Mouse (Mus musculus): ENCODE results near the gene Gm21915. TPM values are rescaled to one million over a fixed set of nuclear protein-coding genes. Genes with fewer than 3 reads are reported as not detected.
A peak's percentile ranks its signal among the peaks of the same experiment; 100 is the strongest.

Gm21915 gene
- polyA plus RNA-seq, 1 experiment = not detected

- H3K4me3 ChIP-seq (ENCODE audit: extremely low read depth, insufficient read depth, insufficient read length) = no peak overlapping the region
- no peaks in the 10 kb centered on the region for H3K36me3 ChIP-seq (ENCODE audit: control insufficient read depth, insufficient read depth, low read length)
- TF ChIP-seq CTCF (IDR thresholded peaks at IDR 0.05; ENCODE audit: extremely low read depth, insufficient read depth, insufficient read length, insufficient replicate concordance) (no peak), POLR2A (IDR thresholded peaks at IDR 0.05; ENCODE audit: low read depth, low read length) (no peak)
- no peaks in the 10 kb centered on the region for H3K27me3 ChIP-seq (ENCODE audit: control insufficient read depth, insufficient read depth, low read length)
- peaks cover 4% of the 10 kb centered on the region; the same call in 1 of the 2 replicates for H3K4me1 ChIP-seq (ENCODE audit: control insufficient read depth, insufficient read depth, insufficient read length)
- DNase-seq (ENCODE audit: low read depth in 1 of 2, low spot score in 2 of 2) = peak in 1 of 2 experiments; percentile 19
- H3K27ac ChIP-seq (ENCODE audit: insufficient read depth, low read length) = no peak overlapping the region
- whole genome bisulfite sequencing = 68% methylated on average over 20 of the region's 20 CpGs
Measured at GRCm38 (mm10) chr9:40628130-40629069, 42.0 kb upstream of the Gm21915 start.

GRCm38 (mm10) chr9:40629441-40629840 is 41.0 kb upstream of the Gm21915 start:
- no peaks in the 10 kb centered on the region for H3K27me3 ChIP-seq (ENCODE audit: control insufficient read depth, insufficient read depth, low read length)
- H3K36me3 ChIP-seq (ENCODE audit: control insufficient read depth, insufficient read depth, low read length) = no peaks in the 10 kb centered on the region
- WGBS = 92% methylated on average over 13 of the region's 13 CpGs
- peaks cover 4% of the 10 kb centered on the region; the same call in 1 of the 2 replicates for H3K4me1 ChIP-seq (ENCODE audit: control insufficient read depth, insufficient read depth, insufficient read length)
- TF ChIP-seq CTCF (IDR thresholded peaks at IDR 0.05; ENCODE audit: extremely low read depth, insufficient read depth, insufficient read length, insufficient replicate concordance) (no peak), POLR2A (IDR thresholded peaks at IDR 0.05; ENCODE audit: low read depth, low read length) (no peak)
- DNase-seq (ENCODE audit: low read depth in 1 of 2, low spot score in 2 of 2) = no peak
- H3K4me3 ChIP-seq (ENCODE audit: extremely low read depth, insufficient read depth, insufficient read length) = no peak overlapping the region
- no peak overlapping the region for H3K27ac ChIP-seq (ENCODE audit: insufficient read depth, low read length)

- H3K4me1 ChIP-seq (ENCODE audit: control insufficient read depth, insufficient read depth, insufficient read length) = peaks cover 4% of the 10 kb centered on the region; the same call in 1 of the 2 replicates
- H3K27ac ChIP-seq (ENCODE audit: insufficient read depth, low read length) = no peak overlapping the region
- TF ChIP-seq CTCF (IDR thresholded peaks at IDR 0.05; ENCODE audit: extremely low read depth, insufficient read depth, insufficient read length, insufficient replicate concordance) (no peak), POLR2A (IDR thresholded peaks at IDR 0.05; ENCODE audit: low read depth, low read length) (no peak)
- H3K4me3 ChIP-seq (ENCODE audit: extremely low read depth, insufficient read depth, insufficient read length) = no peak overlapping the region
- no peaks in the 10 kb centered on the region for H3K27me3 ChIP-seq (ENCODE audit: control insufficient read depth, insufficient read depth, low read length)
- no peaks in the 10 kb centered on the region for H3K36me3 ChIP-seq (ENCODE audit: control insufficient read depth, insufficient read depth, low read length)
- WGBS = 9% methylated on average over 6 of the region's 6 CpGs
- peak in 1 of 2 experiments; percentile 17 for DNase-seq (ENCODE audit: low read depth in 1 of 2, low spot score in 2 of 2)
Measured at GRCm38 (mm10) chr9:40631101-40631500, 39.3 kb upstream of the Gm21915 start.

- 58% methylated on average over 10 of the region's 10 CpGs for WGBS
- Histone ChIP-seq H3K36me3 (ENCODE audit: control insufficient read depth, insufficient read depth, low read length) (no peaks in the 10 kb centered on the region), H3K4me1 (ENCODE audit: control insufficient read depth, insufficient read depth, insufficient read length) (peaks cover 4% of the 10 kb centered on the region; the same call in 1 of the 2 replicates), H3K27ac (ENCODE audit: insufficient read depth, low read length) (no peak overlapping the region), H3K4me3 (ENCODE audit: extremely low read depth, insufficient read depth, insufficient read length) (no peak overlapping the region), H3K27me3 (ENCODE audit: control insufficient read depth, insufficient read depth, low read length) (no peaks in the 10 kb centered on the region)
- no peak for TF ChIP-seq POLR2A (IDR thresholded peaks at IDR 0.05; ENCODE audit: low read depth, low read length)
- TF ChIP-seq CTCF (IDR thresholded peaks at IDR 0.05; ENCODE audit: extremely low read depth, insufficient read depth, insufficient read length, insufficient replicate concordance) = no peak
- DNase-seq (ENCODE audit: low read depth in 1 of 2, low spot score in 2 of 2) = no peak
Measured at GRCm38 (mm10) chr9:40631505-40631904, 38.9 kb upstream of the Gm21915 start.

- TF ChIP-seq POLR2A (IDR thresholded peaks at IDR 0.05; ENCODE audit: low read depth, low read length) (no peak), CTCF (IDR thresholded peaks at IDR 0.05; ENCODE audit: extremely low read depth, insufficient read depth, insufficient read length, insufficient replicate concordance) (peak; percentile 83; the same call in 1 of the 2 replicates)
- DNase-seq (ENCODE audit: low read depth in 1 of 2, low spot score in 2 of 2) = peak; percentile 19 to 59
- no peak overlapping the region for H3K4me3 ChIP-seq (ENCODE audit: extremely low read depth, insufficient read depth, insufficient read length)
- no peaks in the 10 kb centered on the region for H3K36me3 ChIP-seq (ENCODE audit: control insufficient read depth, insufficient read depth, low read length)
- no peaks in the 10 kb centered on the region for H3K27me3 ChIP-seq (ENCODE audit: control insufficient read depth, insufficient read depth, low read length)
- peaks cover 4% of the 10 kb centered on the region; the same call in 1 of the 2 replicates for H3K4me1 ChIP-seq (ENCODE audit: control insufficient read depth, insufficient read depth, insufficient read length)
- WGBS = 0% methylated on average over 2 of the region's 2 CpGs
- no peak overlapping the region for H3K27ac ChIP-seq (ENCODE audit: insufficient read depth, low read length)
Measured at GRCm38 (mm10) chr9:40636054-40636453, 34.4 kb upstream of the Gm21915 start.

- 45% methylated on average over 8 of the region's 8 CpGs for WGBS
- no peaks in the 10 kb centered on the region; the same call in 1 of the 2 replicates for H3K4me1 ChIP-seq (ENCODE audit: control insufficient read depth, insufficient read depth, insufficient read length)
- H3K27me3 ChIP-seq (ENCODE audit: control insufficient read depth, insufficient read depth, low read length) = no peaks in the 10 kb centered on the region
- TF ChIP-seq POLR2A (IDR thresholded peaks at IDR 0.05; ENCODE audit: low read depth, low read length) (no peak), CTCF (IDR thresholded peaks at IDR 0.05; ENCODE audit: extremely low read depth, insufficient read depth, insufficient read length, insufficient replicate concordance) (no peak)
- H3K36me3 ChIP-seq (ENCODE audit: control insufficient read depth, insufficient read depth, low read length) = no peaks in the 10 kb centered on the region
- H3K27ac ChIP-seq (ENCODE audit: insufficient read depth, low read length) = no peak overlapping the region
- peak in 1 of 2 experiments; percentile 9 for DNase-seq (ENCODE audit: low read depth in 1 of 2, low spot score in 2 of 2)
- H3K4me3 ChIP-seq (ENCODE audit: extremely low read depth, insufficient read depth, insufficient read length) = peak overlapping the region; percentile 58
Measured at GRCm38 (mm10) chr9:40637705-40638393, 32.6 kb upstream of the Gm21915 start.
